In the genomic region with DNA sequence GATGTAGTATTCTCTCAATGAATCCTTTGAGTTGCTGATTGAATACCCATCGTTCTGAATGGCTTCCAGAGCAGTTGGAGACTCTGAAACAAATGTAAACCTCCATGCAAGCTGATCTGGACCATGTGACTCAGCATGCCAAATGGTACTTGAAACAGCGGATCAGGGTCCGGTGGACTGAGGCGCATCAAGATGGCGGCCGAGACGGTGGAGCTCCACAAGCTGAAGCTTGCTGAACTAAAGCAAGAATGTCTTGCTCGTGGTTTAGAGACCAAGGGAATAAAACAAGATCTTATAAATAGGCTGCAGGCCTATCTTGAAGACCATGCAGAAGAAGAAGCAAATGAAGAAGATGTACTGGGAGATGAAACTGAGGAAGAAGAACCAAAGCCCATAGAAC, we compare ENCODE assay signal across 8 mouse cellular contexts. TPM values are rescaled to one million over a fixed set of nuclear protein-coding genes. Genes with fewer than 3 reads are reported as not detected.
"Had no signal": no experiment of that assay in that cellular context is flagged by ENCODE, and none has a peak within 500 bp of the region (broad histone marks: within the 10 kb centered on the region; RNA-seq: fewer than 3 reads in every experiment).

No protein-coding gene starts in this region.

RNA-seq across cellular contexts. Expression of gene 1700028P14Rik, which starts 23.0 kb away (rescaled TPM):
- total RNA-seq: neutrophil, adult 5-6 weeks had no signal
- polyA plus RNA-seq: small intestine, adult 2 months; spleen, adult 2 months; stomach, embryonic 14.5 days; stomach, embryonic 15.5 days; stomach, embryonic 16.5 days; stomach, postnatal 0 days; urinary bladder, adult 2 months had no signal
